23 mouse cellular contexts compared by ENCODE assay signal in the genomic region with DNA sequence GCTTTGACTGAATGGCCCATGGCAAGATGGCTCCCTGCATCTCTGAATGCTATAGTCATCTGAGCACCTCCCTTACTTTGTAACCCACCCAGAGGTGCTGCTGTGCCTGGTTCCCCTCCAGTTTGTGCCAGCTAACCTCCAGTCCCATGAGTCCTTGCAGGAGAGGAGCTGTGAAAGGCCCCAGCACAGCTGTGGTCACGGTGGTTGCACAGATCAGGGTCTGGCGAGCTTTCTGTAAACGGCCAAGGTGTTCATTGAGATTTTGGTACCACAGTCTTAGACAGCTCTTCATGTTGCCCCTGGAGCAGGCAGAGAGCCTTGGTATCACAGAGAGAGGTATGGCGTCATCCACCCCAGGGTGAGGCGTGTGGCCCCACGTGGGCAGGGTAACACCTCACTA. TPM values are rescaled to one million over a fixed set of nuclear protein-coding genes. Genes with fewer than 3 reads are reported as not detected.
DNase-seq lines count a peak whose midpoint lies in the region; ATAC-seq and TF ChIP-seq lines count a peak whose summit lies in the region.
"Had no signal": no experiment of that assay in that cellular context is flagged by ENCODE, and none has a peak within 500 bp of the region (broad histone marks: within the 10 kb centered on the region; RNA-seq: fewer than 3 reads in every experiment).

No protein-coding gene starts in this region.

- H3K4me2 ChIP-seq in liver, postnatal 0 days (ENCODE audit: low read depth, low read length), result no peak overlapping the region
- H3K4me2 ChIP-seq: embryonic facial prominence, embryonic 13.5 days; embryonic facial prominence, embryonic 15.5 days; forebrain, embryonic 12.5 days had no signal

- H3K9me3 ChIP-seq in liver, postnatal 0 days (ENCODE audit: low read length), result no peaks in the 10 kb centered on the region
- H3K9me3 ChIP-seq in heart, embryonic 10.5 days, result no peaks in the 10 kb centered on the region
- H3K9me3 ChIP-seq: embryonic facial prominence, embryonic 13.5 days; embryonic facial prominence, embryonic 15.5 days; forebrain, embryonic 10.5 days; forebrain, embryonic 12.5 days; G1E had no signal

- peaks cover 16% of the 10 kb centered on the region for H3K36me3 ChIP-seq in liver, postnatal 0 days (replicated peaks; ENCODE audit: insufficient read depth, low read length)
- H3K36me3 ChIP-seq in heart, embryonic 10.5 days, result peaks cover 30% of the 10 kb centered on the region

- 73% methylated on average over 6 of the region's 6 CpGs for WGBS in liver, postnatal 0 days (ENCODE audit: insufficient replicate concordance)
- WGBS in heart, embryonic 10.5 days, result 91% methylated on average over 6 of the region's 6 CpGs

- peaks cover 6% of the 10 kb centered on the region; the same call in 1 of the 2 replicates for H3K4me1 ChIP-seq in liver, postnatal 0 days (ENCODE audit: insufficient read depth)
- H3K4me1 ChIP-seq in heart, embryonic 10.5 days, result peaks cover 42% of the 10 kb centered on the region

- H3K27ac ChIP-seq in liver, postnatal 0 days (ENCODE audit: low read depth), result no peak overlapping the region
- H3K27ac ChIP-seq in heart, embryonic 10.5 days, result no peak overlapping the region
- H3K27ac ChIP-seq: embryonic facial prominence, embryonic 13.5 days; embryonic facial prominence, embryonic 15.5 days; forebrain, embryonic 10.5 days; forebrain, embryonic 12.5 days had no signal

- H3K4me3 ChIP-seq in liver, postnatal 0 days (ENCODE audit: low read depth, low read length), result no peak overlapping the region
- no peak overlapping the region for H3K4me3 ChIP-seq in heart, embryonic 10.5 days
- H3K4me3 ChIP-seq: embryonic facial prominence, embryonic 13.5 days; embryonic facial prominence, embryonic 15.5 days; erythroblast, embryonic 14.5 days; forebrain, embryonic 10.5 days; forebrain, embryonic 12.5 days had no signal

- no peak for TF ChIP-seq CTCF in liver, postnatal 0 days (IDR thresholded peaks at IDR 0.05; ENCODE audit: low read depth)

- no peak for DNase-seq in liver, postnatal 0 days
- DNase-seq in liver (no peak), A20 (ENCODE audit: low read depth, low spot score) (peak; percentile 85)
- no peak for DNase-seq in heart, embryonic 10.5 days (ENCODE audit: low spot score)
- DNase-seq in heart, postnatal 4 days, result no peak
- DNase-seq: adrenal gland, adult 8-10 months; adrenal gland, postnatal 14 days; cerebellum, adult 11-12 months; cerebellum, adult 2 months; cerebellum, adult 9-10 months; embryo, embryonic 11 days had no signal

- ATAC-seq in liver, postnatal 0 days, result peak; percentile 18; the same call in 1 of the 2 replicates
- 0 out of 2 replicates have a peak, but pooled peaks have one; percentile 14 for ATAC-seq in common myeloid progenitor, adult 5-6 weeks (replicated peaks; ENCODE audit: low read depth, poor library complexity, severe bottlenecking)
- ATAC-seq: activated CD4-positive, CD25-positive, alpha-beta regulatory T cell, adult 4 months; forebrain, embryonic 14.5 days; forebrain, embryonic 16.5 days; Patski had no signal

- no peak for TF ChIP-seq EP300 in liver, postnatal 0 days (IDR thresholded peaks at IDR 0.05; ENCODE audit: low read depth)

- no peaks in the 10 kb centered on the region for H3K27me3 ChIP-seq in liver, postnatal 0 days (ENCODE audit: insufficient read depth, low read length)
- H3K27me3 ChIP-seq in heart, embryonic 10.5 days (ENCODE audit: insufficient read depth, poor library complexity, severe bottlenecking), result peaks cover 8% of the 10 kb centered on the region; the same call in 1 of the 2 replicates
- H3K27me3 ChIP-seq: embryonic facial prominence, embryonic 13.5 days; embryonic facial prominence, embryonic 15.5 days; Patski had no signal

- no peak overlapping the region for H3K9ac ChIP-seq in liver, postnatal 0 days (replicated peaks)
- H3K9ac ChIP-seq: embryonic facial prominence, embryonic 13.5 days; embryonic facial prominence, embryonic 15.5 days; forebrain, embryonic 12.5 days had no signal

RNA-seq across cellular contexts. Expression of a gene that starts 25.7 kb away (rescaled TPM):
- polyA plus RNA-seq in liver, postnatal 0 days (2015; fragmentation: Nextera tagmentation; extraction: Ambion mirVana), result 1.00 and 1.4 TPM in 2 replicates
- 0.87 and 1.2 TPM in 2 replicates for total RNA-seq in common myeloid progenitor, adult 5-6 weeks (2017)
- polyA plus RNA-seq in heart, embryonic 10.5 days (2016; fragmentation: Nextera tagmentation; extraction: Ambion mirVana), result 6.4 and 7.7 TPM in 2 replicates
- 10 to 100 TPM; 16.5 to 17.7 TPM for total RNA-seq in heart, postnatal 4 days (2021)
- polyA plus RNA-seq: activated CD4-positive, CD25-positive, alpha-beta regulatory T cell, adult 4 months; C2C12; G1E had no signal
